Mouse (Mus musculus) testis, adult 2 months (tissue): ENCODE measurements around the gene Otub1.

Source experiments
- CTCF ChIP-seq: fragments of 200-500 bp; IDR thresholded peaks from 2 replicates; pipeline ENCODE4 v1.5.1; 2012; ENCODE audit warnings: low read depth, mild to moderate bottlenecking, inconsistent platforms, low read length, moderate library complexity; ENCODE audit not compliant: control insufficient read depth, insufficient read depth, insufficient replicate concordance
- POLR2A ChIP-seq: fragments of 200-500 bp; IDR thresholded peaks from 2 replicates; pipeline ENCODE4 v1.6.1; 2012; ENCODE audit warnings: low read depth, mild to moderate bottlenecking, inconsistent platforms, low read length, moderate library complexity; ENCODE audit not compliant: control insufficient read depth

GRCm38 (mm10) chr19:7164820-7165323, 41.2 kb downstream of the Otub1 start:
- TF ChIP-seq POLR2A, result no peak
- no peak for TF ChIP-seq CTCF
